Mouse (Mus musculus) brain, embryonic 14.5 days (tissue): ENCODE measurements around the gene Flt3. TPM values are rescaled to one million over a fixed set of nuclear protein-coding genes. Genes with fewer than 3 reads are reported as not detected.

Source experiments
- DNase-seq: peaks from one replicate; pipeline ENCODE4 v3.0.0-alpha.2; 2011; ENCODE audit warnings: low read depth
- CTCF ChIP-seq: fragments of 200-500 bp; IDR thresholded peaks from 2 replicates; pipeline ENCODE4 v1.5.1; 2012; ENCODE audit warnings: inconsistent platforms, mild to moderate bottlenecking, moderate library complexity, borderline replicate concordance; ENCODE audit not compliant: insufficient read depth, insufficient read length; ENCODE audit errors: extremely low read depth
- POLR2A ChIP-seq: fragments of 200-500 bp; IDR thresholded peaks from 2 replicates; pipeline ENCODE4 v1.6.1; 2012; ENCODE audit warnings: mild to moderate bottlenecking, inconsistent platforms, borderline replicate concordance; ENCODE audit not compliant: poor library complexity, insufficient read depth, insufficient read length, severe bottlenecking; ENCODE audit errors: extremely low read depth
- polyA plus RNA-seq: library from polyadenylated mRNA; depleted of rRNA; stranded (reverse); fragments of >200 nt; gene quantifications from 2 replicates; pipeline ENCODE4 v1.2.3, GENCODE M21; 2012

The Flt3 gene
- polyA plus RNA-seq, 1 experiment: 0.56 TPM

GRCm38 (mm10) chr5:147370276-147370675 is 30.0 kb downstream of the Flt3 start:
- no peak for DNase-seq

GRCm38 (mm10) chr5:147368221-147368620 is 32.1 kb downstream of the Flt3 start:
- no peak for DNase-seq
- TF ChIP-seq POLR2A (no peak), CTCF (no peak)

More at GRCm38 (mm10) chr5:147370276-147370675, 30.0 kb downstream of the Flt3 start:
- no peak for TF ChIP-seq CTCF
- TF ChIP-seq POLR2A: no peak

GRCm38 (mm10) chr5:147365995-147366765 is 34.1 kb downstream of the Flt3 start:
- TF ChIP-seq POLR2A (no peak), CTCF (no peak)

GRCm38 (mm10) chr5:147363054-147363453 is 37.2 kb downstream of the Flt3 start:
- no peak for DNase-seq

More at GRCm38 (mm10) chr5:147365995-147366765, 34.1 kb downstream of the Flt3 start:
- DNase-seq: no peak

GRCm38 (mm10) chr5:147358481-147358880 is 41.8 kb downstream of the Flt3 start:
- TF ChIP-seq CTCF: no peak
- TF ChIP-seq POLR2A: no peak
- no peak for DNase-seq

More at GRCm38 (mm10) chr5:147363054-147363453, 37.2 kb downstream of the Flt3 start:
- no peak for TF ChIP-seq POLR2A
- TF ChIP-seq CTCF: no peak

GRCm38 (mm10) chr5:147357536-147357935 is 42.8 kb downstream of the Flt3 start:
- no peak for DNase-seq
- TF ChIP-seq CTCF (peak; percentile 52; the same call in 1 of the 2 replicates), POLR2A (no peak)

- TF ChIP-seq POLR2A (no peak), CTCF (no peak)
- no peak for DNase-seq
Observed at GRCm38 (mm10) chr5:147356260-147357055, 43.8 kb downstream of the Flt3 start.

- TF ChIP-seq POLR2A (no peak), CTCF (no peak)
- no peak for DNase-seq
Observed at GRCm38 (mm10) chr5:147355788-147356187, 44.5 kb downstream of the Flt3 start.

- DNase-seq: no peak
- no peak for TF ChIP-seq CTCF
- TF ChIP-seq POLR2A: no peak
Observed at GRCm38 (mm10) chr5:147354985-147355384, 45.3 kb downstream of the Flt3 start.

GRCm38 (mm10) chr5:147354161-147354780 is 46.0 kb downstream of the Flt3 start:
- DNase-seq: no peak
- TF ChIP-seq CTCF: no peak
- no peak for TF ChIP-seq POLR2A

- DNase-seq: no peak
- no peak for TF ChIP-seq POLR2A
- TF ChIP-seq CTCF: no peak
Observed at GRCm38 (mm10) chr5:147351931-147352330, 48.4 kb downstream of the Flt3 start.
